Mouse (Mus musculus): ENCODE results near the gene Fancl. TPM values are rescaled to one million over a fixed set of nuclear protein-coding genes. Genes with fewer than 3 reads are reported as not detected.

The Fancl gene
- polyA plus RNA-seq, 1 experiment from 2014 or later = 24.4 TPM

GRCm38 (mm10) chr11:26489761-26490466 lies 104.0 kb downstream of the Fancl start:
- WGBS = 48% methylated on average over 12 of the region's 12 CpGs
- Histone ChIP-seq H3K36me3 (no peaks in the 10 kb centered on the region), H3K27me3 (no peaks in the 10 kb centered on the region), H3K4me2 (no peak overlapping the region), H3K4me3 (no peak overlapping the region), H3K27ac (no peak overlapping the region), H3K9me3 (replicated peaks) (no peaks in the 10 kb centered on the region), H3K4me1 (replicated peaks) (no peaks in the 10 kb centered on the region), H3K9ac (no peak overlapping the region)
- peak; percentile 35; the same call in 1 of the 2 replicates for ATAC-seq (replicated peaks; ENCODE audit: insufficient number of reproducible peaks, insufficient read depth, low FRiP score, low read depth)

DNA sequence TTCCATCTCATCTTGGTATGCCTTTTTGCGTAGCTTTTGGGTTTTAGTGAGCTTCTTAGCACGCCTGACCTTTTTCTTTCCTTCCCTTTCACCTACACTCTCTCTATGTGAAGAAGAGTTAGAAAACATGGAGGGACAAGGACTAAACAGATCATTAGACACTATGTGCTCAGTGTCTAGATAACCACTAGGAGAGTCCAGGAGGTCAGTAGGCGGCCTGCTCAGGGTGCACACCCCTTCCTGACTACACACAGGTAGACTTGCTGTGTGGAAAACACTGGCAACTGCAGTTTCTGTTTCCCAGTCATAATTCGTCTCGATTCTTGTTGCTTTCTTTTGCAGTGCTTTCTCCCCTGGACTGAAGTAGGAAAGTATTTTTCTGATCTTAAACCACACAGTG lies 110.0 kb downstream of the Fancl start:
- Histone ChIP-seq H3K9ac (no peak overlapping the region), H3K27ac (no peak overlapping the region), H3K27me3 (no peaks in the 10 kb centered on the region), H3K4me1 (replicated peaks) (no peaks in the 10 kb centered on the region), H3K36me3 (no peaks in the 10 kb centered on the region), H3K9me3 (replicated peaks) (no peaks in the 10 kb centered on the region), H3K4me3 (no peak overlapping the region), H3K4me2 (no peak overlapping the region)
- 91% methylated on average over 5 of the region's 5 CpGs for WGBS
- ATAC-seq (replicated peaks; ENCODE audit: insufficient number of reproducible peaks, insufficient read depth, low FRiP score, low read depth) = no peak

GRCm38 (mm10) chr11:26513683-26514082 lies 127.7 kb downstream of the Fancl start:
- Histone ChIP-seq H3K27me3 (no peaks in the 10 kb centered on the region), H3K4me3 (no peak overlapping the region), H3K36me3 (no peaks in the 10 kb centered on the region), H3K4me1 (replicated peaks) (peaks cover 5% of the 10 kb centered on the region), H3K9ac (no peak overlapping the region), H3K9me3 (replicated peaks) (no peaks in the 10 kb centered on the region), H3K4me2 (no peak overlapping the region), H3K27ac (no peak overlapping the region)
- ATAC-seq (replicated peaks; ENCODE audit: insufficient number of reproducible peaks, insufficient read depth, low FRiP score, low read depth) = no peak

- H3K9ac ChIP-seq = no peak overlapping the region
- WGBS = 37% methylated on average over 2 of the region's 2 CpGs
- peak; percentile 50; the same call in 1 of the 2 replicates for ATAC-seq (replicated peaks; ENCODE audit: insufficient number of reproducible peaks, insufficient read depth, low FRiP score, low read depth)
- H3K27me3 ChIP-seq = no peaks in the 10 kb centered on the region
- peaks cover 5% of the 10 kb centered on the region for H3K4me1 ChIP-seq (replicated peaks)
- H3K4me3 ChIP-seq = no peak overlapping the region
- H3K36me3 ChIP-seq = no peaks in the 10 kb centered on the region
- H3K4me2 ChIP-seq = no peak overlapping the region
- peak overlapping the region; percentile 67 for H3K27ac ChIP-seq
- no peaks in the 10 kb centered on the region for H3K9me3 ChIP-seq (replicated peaks)
These were observed 130.2 kb downstream of the Fancl start for GRCm38 (mm10) chr11:26516086-26516485.

GRCm38 (mm10) chr11:26518991-26519390 lies 133.1 kb downstream of the Fancl start:
- Histone ChIP-seq H3K27ac (no peak overlapping the region), H3K4me2 (no peak overlapping the region), H3K27me3 (no peaks in the 10 kb centered on the region), H3K4me1 (replicated peaks) (peaks cover 5% of the 10 kb centered on the region), H3K9ac (no peak overlapping the region), H3K9me3 (replicated peaks) (no peaks in the 10 kb centered on the region), H3K4me3 (no peak overlapping the region), H3K36me3 (no peaks in the 10 kb centered on the region)
- ATAC-seq (replicated peaks; ENCODE audit: insufficient number of reproducible peaks, insufficient read depth, low FRiP score, low read depth) = no peak
- WGBS = 54% methylated on average over 3 of the region's 3 CpGs

Other genes with a start within 250 kb of the Fancl start
- gene 5730522E02Rik, start 175.4 kb upstream of the Fancl start, polyA plus RNA-seq (2015; fragmentation: Nextera tagmentation; extraction: Ambion mirVana) = 1.3 TPM in 2 replicates
- gene Gm6899, start 207.1 kb downstream of the Fancl start, polyA plus RNA-seq (2015; fragmentation: Nextera tagmentation; extraction: Ambion mirVana) = not detected in 2 replicates
- gene Vrk2, start 207.9 kb downstream of the Fancl start, polyA plus RNA-seq (2015; fragmentation: Nextera tagmentation; extraction: Ambion mirVana) = 14.7 and 15.5 TPM in 2 replicates